Mouse (Mus musculus): ENCODE results near the gene St6galnac4. TPM values are rescaled to one million over a fixed set of nuclear protein-coding genes. Genes with fewer than 3 reads are reported as not detected.

St6galnac4 gene
- 22.0 and 26.9 TPM in 2 replicates for polyA plus RNA-seq (2012; ENCODE audit: insufficient read depth, insufficient read length, missing spikeins)

GRCm38 (mm10) chr2:32586871-32587351 lies at the start of gene St6galnac4:
TSS of gene St6galnac4 (plus strand) at chr2:32587095.
- TF ChIP-seq CTCF (IDR thresholded peaks at IDR 0.05; ENCODE audit: low read depth, low read length) (no peak), POLR2A (IDR thresholded peaks at IDR 0.05; ENCODE audit: borderline replicate concordance, low read depth, low read length) (no peak)
- H3K4me1 ChIP-seq (ENCODE audit: control insufficient read depth, insufficient read depth, low read length): peaks cover 37% of the 10 kb centered on the region

DNA sequence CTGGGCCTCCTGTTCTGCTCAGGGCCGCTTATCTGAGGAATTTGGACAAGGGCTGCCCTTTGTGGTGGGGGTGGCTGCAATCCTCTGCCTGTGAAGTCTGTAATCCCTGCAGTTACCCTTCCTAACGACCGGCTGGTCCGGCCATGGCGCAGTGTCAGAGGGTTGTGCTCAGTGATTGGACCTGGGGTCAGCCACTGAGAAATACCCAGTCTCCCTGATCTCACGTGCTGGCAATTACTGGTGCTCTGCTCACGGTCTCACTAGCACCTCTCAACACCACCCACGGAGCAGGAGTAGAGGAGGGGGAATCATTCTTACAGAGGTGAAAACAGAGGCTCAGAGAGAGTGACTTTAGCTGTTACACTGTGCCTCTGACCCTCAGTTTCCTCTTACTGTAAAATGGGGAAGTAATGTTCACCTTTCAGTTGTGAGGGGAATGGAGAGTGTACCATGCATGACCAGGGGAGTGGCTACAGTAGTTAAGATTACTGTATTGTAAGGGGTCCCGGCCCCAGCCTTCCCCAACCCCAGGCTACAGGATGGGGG lies 49.5 kb upstream of the St6galnac4 start:
- H3K27ac ChIP-seq (ENCODE audit: insufficient read depth, low read depth, low read length): no peak overlapping the region
- peaks cover 22% of the 10 kb centered on the region for H3K4me1 ChIP-seq (ENCODE audit: control insufficient read depth, insufficient read depth, low read length)
- H3K4me3 ChIP-seq (ENCODE audit: insufficient read depth, low read length): peak overlapping the region; percentile 89; the same call in 1 of the 2 replicates
- TF ChIP-seq POLR2A (IDR thresholded peaks at IDR 0.05; ENCODE audit: borderline replicate concordance, low read depth, low read length) (no peak), CTCF (IDR thresholded peaks at IDR 0.05; ENCODE audit: low read depth, low read length) (no peak)

More at GRCm38 (mm10) chr2:32586871-32587351, at the start of gene St6galnac4:
- Histone ChIP-seq H3K4me3 (ENCODE audit: insufficient read depth, low read length) (peak within 1 kb of the TSS; percentile 83), H3K27ac (ENCODE audit: insufficient read depth, low read depth, low read length) (peak within 1 kb of the TSS; percentile 64)

- Histone ChIP-seq H3K4me1 (ENCODE audit: control insufficient read depth, insufficient read depth, low read length) (peaks cover 22% of the 10 kb centered on the region), H3K27ac (ENCODE audit: insufficient read depth, low read depth, low read length) (no peak overlapping the region), H3K4me3 (ENCODE audit: insufficient read depth, low read length) (no peak overlapping the region)
- no peak for TF ChIP-seq POLR2A (IDR thresholded peaks at IDR 0.05; ENCODE audit: borderline replicate concordance, low read depth, low read length)
- TF ChIP-seq CTCF (IDR thresholded peaks at IDR 0.05; ENCODE audit: low read depth, low read length): no peak
These were observed 49.0 kb upstream of the St6galnac4 start for GRCm38 (mm10) chr2:32537941-32538340.

DNA sequence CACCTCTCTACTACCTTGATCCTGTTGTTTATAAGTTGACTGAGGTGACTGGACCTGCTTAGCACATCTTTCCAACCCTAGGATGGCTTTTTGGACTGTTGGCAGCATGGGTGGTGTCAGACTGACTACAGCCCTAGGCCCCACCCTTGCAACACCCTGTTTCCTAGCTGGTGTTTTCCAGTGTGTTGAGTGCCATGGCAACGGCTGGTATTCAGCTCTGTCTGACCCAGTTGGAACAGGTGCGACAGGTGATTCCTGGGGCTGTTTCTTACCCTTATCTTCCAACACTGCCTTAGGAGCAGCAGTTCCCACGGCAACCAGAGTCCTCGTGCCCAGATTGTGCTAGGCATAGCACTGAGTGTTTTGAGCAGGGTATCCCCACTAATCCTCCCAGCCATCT lies 48.4 kb upstream of the St6galnac4 start:
- Histone ChIP-seq H3K27ac (ENCODE audit: insufficient read depth, low read depth, low read length) (no peak overlapping the region), H3K4me3 (ENCODE audit: insufficient read depth, low read length) (no peak overlapping the region), H3K4me1 (ENCODE audit: control insufficient read depth, insufficient read depth, low read length) (peaks cover 21% of the 10 kb centered on the region)
- TF ChIP-seq POLR2A (IDR thresholded peaks at IDR 0.05; ENCODE audit: borderline replicate concordance, low read depth, low read length): no peak
- TF ChIP-seq CTCF (IDR thresholded peaks at IDR 0.05; ENCODE audit: low read depth, low read length): no peak

GRCm38 (mm10) chr2:32539452-32539981 lies 47.4 kb upstream of the St6galnac4 start:
- no peak overlapping the region for H3K27ac ChIP-seq (ENCODE audit: insufficient read depth, low read depth, low read length)
- no peak for TF ChIP-seq CTCF (IDR thresholded peaks at IDR 0.05; ENCODE audit: low read depth, low read length)
- no peak for TF ChIP-seq POLR2A (IDR thresholded peaks at IDR 0.05; ENCODE audit: borderline replicate concordance, low read depth, low read length)
- H3K4me1 ChIP-seq (ENCODE audit: control insufficient read depth, insufficient read depth, low read length): peaks cover 13% of the 10 kb centered on the region
- no peak overlapping the region for H3K4me3 ChIP-seq (ENCODE audit: insufficient read depth, low read length)

- TF ChIP-seq CTCF (IDR thresholded peaks at IDR 0.05; ENCODE audit: low read depth, low read length) (no peak), POLR2A (IDR thresholded peaks at IDR 0.05; ENCODE audit: borderline replicate concordance, low read depth, low read length) (no peak)
- no peak overlapping the region for H3K27ac ChIP-seq (ENCODE audit: insufficient read depth, low read depth, low read length)
- peaks cover 9% of the 10 kb centered on the region for H3K4me1 ChIP-seq (ENCODE audit: control insufficient read depth, insufficient read depth, low read length)
- H3K4me3 ChIP-seq (ENCODE audit: insufficient read depth, low read length): no peak overlapping the region
These were observed 45.5 kb upstream of the St6galnac4 start for GRCm38 (mm10) chr2:32541333-32541908.

GRCm38 (mm10) chr2:32541986-32542573 lies 44.8 kb upstream of the St6galnac4 start:
- H3K4me3 ChIP-seq (ENCODE audit: insufficient read depth, low read length): no peak overlapping the region
- H3K27ac ChIP-seq (ENCODE audit: insufficient read depth, low read depth, low read length): no peak overlapping the region
- peaks cover 10% of the 10 kb centered on the region for H3K4me1 ChIP-seq (ENCODE audit: control insufficient read depth, insufficient read depth, low read length)
- no peak for TF ChIP-seq CTCF (IDR thresholded peaks at IDR 0.05; ENCODE audit: low read depth, low read length)
- no peak for TF ChIP-seq POLR2A (IDR thresholded peaks at IDR 0.05; ENCODE audit: borderline replicate concordance, low read depth, low read length)

GRCm38 (mm10) chr2:32543031-32543449 lies 43.9 kb upstream of the St6galnac4 start:
- Histone ChIP-seq H3K27ac (ENCODE audit: insufficient read depth, low read depth, low read length) (no peak overlapping the region), H3K4me1 (ENCODE audit: control insufficient read depth, insufficient read depth, low read length) (peaks cover 13% of the 10 kb centered on the region), H3K4me3 (ENCODE audit: insufficient read depth, low read length) (no peak overlapping the region)
- TF ChIP-seq CTCF (IDR thresholded peaks at IDR 0.05; ENCODE audit: low read depth, low read length) (no peak), POLR2A (IDR thresholded peaks at IDR 0.05; ENCODE audit: borderline replicate concordance, low read depth, low read length) (no peak)

DNA sequence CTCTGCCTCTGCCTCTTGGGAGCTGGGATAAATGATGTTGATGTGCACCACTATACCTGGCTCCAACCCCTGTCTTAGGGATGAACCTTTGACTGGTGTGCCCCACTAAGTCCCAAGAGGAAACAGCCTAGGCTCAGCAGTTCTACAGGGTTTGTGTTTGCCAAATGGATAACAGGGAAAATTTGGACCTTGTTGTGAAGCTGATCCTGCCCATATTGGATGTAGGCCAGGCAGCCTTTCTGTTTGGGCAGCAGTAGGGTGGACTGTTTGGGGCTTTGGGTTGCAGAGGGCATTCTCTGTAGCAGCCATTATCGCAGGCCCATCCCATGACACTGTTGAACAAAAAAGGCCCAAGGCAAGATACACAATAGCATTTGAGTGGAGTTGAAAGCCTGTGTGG lies 39.9 kb upstream of the St6galnac4 start:
- Histone ChIP-seq H3K4me1 (ENCODE audit: control insufficient read depth, insufficient read depth, low read length) (peaks cover 37% of the 10 kb centered on the region), H3K27ac (ENCODE audit: insufficient read depth, low read depth, low read length) (peak overlapping the region; percentile 62), H3K4me3 (ENCODE audit: insufficient read depth, low read length) (no peak overlapping the region)
- TF ChIP-seq CTCF (IDR thresholded peaks at IDR 0.05; ENCODE audit: low read depth, low read length) (no peak), POLR2A (IDR thresholded peaks at IDR 0.05; ENCODE audit: borderline replicate concordance, low read depth, low read length) (no peak)

DNA sequence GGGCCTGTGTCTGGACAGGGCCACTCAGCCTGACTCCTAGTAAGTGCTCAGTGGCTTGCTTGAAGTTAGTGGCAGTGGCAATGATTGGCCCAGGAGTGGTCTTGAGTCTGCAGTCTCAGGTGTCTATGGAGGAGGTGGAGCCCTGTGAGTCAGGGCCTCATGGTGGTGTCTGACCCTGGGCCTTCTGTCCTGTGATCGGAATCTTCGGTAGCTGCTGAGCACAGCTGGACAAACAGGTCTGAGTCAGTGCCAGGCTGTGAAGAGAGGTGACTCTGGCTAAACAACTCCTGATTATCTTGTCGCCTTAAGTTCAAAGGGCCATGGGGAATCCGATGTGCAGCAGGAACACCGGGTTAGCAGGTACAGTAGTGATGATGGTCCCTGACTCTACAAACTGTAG lies 39.5 kb upstream of the St6galnac4 start:
- H3K27ac ChIP-seq (ENCODE audit: insufficient read depth, low read depth, low read length): peak overlapping the region; percentile 62
- TF ChIP-seq CTCF (IDR thresholded peaks at IDR 0.05; ENCODE audit: low read depth, low read length) (no peak), POLR2A (IDR thresholded peaks at IDR 0.05; ENCODE audit: borderline replicate concordance, low read depth, low read length) (no peak)
- H3K4me1 ChIP-seq (ENCODE audit: control insufficient read depth, insufficient read depth, low read length): peaks cover 37% of the 10 kb centered on the region
- no peak overlapping the region for H3K4me3 ChIP-seq (ENCODE audit: insufficient read depth, low read length)

All from bone marrow macrophage, adult 2 months (primary cell).